Mouse (Mus musculus) CH12.LX (cell line): Measurements from ENCODE around the gene Ak4. TPM values are rescaled to one million over a fixed set of nuclear protein-coding genes. Genes with fewer than 3 reads are reported as not detected.

Experiments used
- DNase-seq: peaks from one replicate; pipeline ENCODE4 v3.0.0-alpha.2; 2013; ENCODE audit errors: extremely low read depth
- H3K27ac ChIP-seq: 2 replicates; pipeline ENCODE4 v1.5.1; 2012; ENCODE audit warnings: low read depth, mild to moderate bottlenecking, control low read depth, moderate library complexity; ENCODE audit not compliant: insufficient read depth
- H3K27me3 ChIP-seq: replicated peaks from 2 replicates; pipeline ENCODE3; 2012; ENCODE audit warnings: inconsistent platforms
- H3K36me3 ChIP-seq, 2 experiments: replicated peaks in 1 of 2; 2 replicates each; pipeline versions ENCODE3 to v1.6.1; 2012; ENCODE audit warnings: inconsistent platforms in 1 of 2, low read length in 1 of 2, mild to moderate bottlenecking in 1 of 2, mixed read lengths in 1 of 2, moderate library complexity in 1 of 2; ENCODE audit not compliant: control insufficient read depth in 1 of 2, insufficient read depth in 1 of 2
- H3K4me1 ChIP-seq, 2 experiments: 2 replicates each; pipeline ENCODE4 v1.6.1; 2012; ENCODE audit warnings: inconsistent platforms in 1 of 2, moderate library complexity in 1 of 2; ENCODE audit not compliant: insufficient read depth in 2 of 2, control insufficient read depth in 1 of 2
- H3K4me2 ChIP-seq: 2 replicates; pipeline ENCODE4 v1.6.1; 2012; ENCODE audit warnings: low read depth, mild to moderate bottlenecking, control low read depth; ENCODE audit not compliant: poor library complexity, insufficient read depth, severe bottlenecking
- H3K4me3 ChIP-seq, 3 experiments: fragments of 150-350 bp in 1 of 3; sonication (generic) in 1 of 3; replicated peaks in 1 of 3; 2 replicates each; pipeline versions ENCODE3 to v1.5.1; 2011 to 2012; ENCODE audit warnings: low read depth in 2 of 3, low read length in 2 of 3, mild to moderate bottlenecking in 2 of 3, moderate library complexity in 2 of 3, control low read depth in 1 of 3, improper control_type of control experiment in 1 of 3, inconsistent platforms in 1 of 3, mixed read lengths in 1 of 3; ENCODE audit not compliant: poor library complexity in 1 of 3
- H3K79me2 ChIP-seq: replicated peaks from 2 replicates; pipeline ENCODE4 v1.6.1; 2012; ENCODE audit warnings: mild to moderate bottlenecking, moderate library complexity; ENCODE audit not compliant: control insufficient read depth, poor library complexity, insufficient read depth, severe bottlenecking; ENCODE audit errors: extremely low read depth
- H3K9ac ChIP-seq: 2 replicates; pipeline ENCODE4 v1.6.1; 2012; ENCODE audit warnings: low read depth, mild to moderate bottlenecking, control low read depth, moderate library complexity; ENCODE audit not compliant: insufficient read depth
- H3K9me3 ChIP-seq: replicated peaks from 2 replicates; pipeline ENCODE3; 2012; ENCODE audit warnings: low read length, inconsistent platforms, mixed read lengths
- BHLHE40 ChIP-seq: IDR thresholded peaks from 2 replicates; pipeline ENCODE4 v1.6.1; 2011; ENCODE audit warnings: mild to moderate bottlenecking, low read depth, low read length, improper control_type of control experiment
- CHD2 ChIP-seq: IDR thresholded peaks from 2 replicates; pipeline ENCODE4 v1.6.1; 2011; ENCODE audit warnings: low read length, improper control_type of control experiment
- EP300 ChIP-seq: IDR thresholded peaks from 2 replicates; pipeline ENCODE4 v1.6.1; 2011; ENCODE audit warnings: low read length, improper control_type of control experiment
- GABPA ChIP-seq: IDR thresholded peaks from 2 replicates; pipeline ENCODE4 v1.6.1; 2012; ENCODE audit warnings: low read depth, low read length, improper control_type of control experiment, inconsistent platforms; ENCODE audit not compliant: insufficient replicate concordance
- HCFC1 ChIP-seq: IDR thresholded peaks from 2 replicates; pipeline ENCODE4 v1.6.1; 2012; ENCODE audit warnings: low read depth, mild to moderate bottlenecking, inconsistent platforms, low read length, improper control_type of control experiment
- IRF4 ChIP-seq: IDR thresholded peaks from 2 replicates; pipeline ENCODE4 v1.6.1; 2014; ENCODE audit warnings: low read depth, mild to moderate bottlenecking, inconsistent platforms, low read length, improper control_type of control experiment
- MAFK ChIP-seq: IDR thresholded peaks from 2 replicates; pipeline ENCODE4 v1.6.1; 2011; ENCODE audit warnings: low read length, improper control_type of control experiment; ENCODE audit not compliant: insufficient replicate concordance
- MAZ ChIP-seq: IDR thresholded peaks from 2 replicates; pipeline ENCODE4 v1.6.1; 2012; ENCODE audit warnings: low read depth, mild to moderate bottlenecking, inconsistent platforms, low read length, improper control_type of control experiment, moderate library complexity
- MEF2A ChIP-seq: IDR thresholded peaks from 2 replicates; pipeline ENCODE4 v1.6.1; 2014; ENCODE audit warnings: low read depth, mild to moderate bottlenecking, inconsistent platforms, low read length, improper control_type of control experiment, borderline replicate concordance
- MXI1 ChIP-seq: IDR thresholded peaks from 2 replicates; pipeline ENCODE4 v1.6.1; 2011; ENCODE audit warnings: mild to moderate bottlenecking, low read depth, low read length, improper control_type of control experiment
- MYC ChIP-seq: IDR thresholded peaks from 2 replicates; pipeline ENCODE4 v1.6.1; 2011; ENCODE audit warnings: low read depth, mild to moderate bottlenecking, improper control_type of control experiment, low read length
- POLR2A ChIP-seq: IDR thresholded peaks from 2 replicates; pipeline ENCODE4 v1.6.1; 2011; ENCODE audit warnings: low read depth, mild to moderate bottlenecking, improper control_type of control experiment, low read length
- RCOR1 ChIP-seq: conservative IDR thresholded peaks from 2 replicates; pipeline ENCODE4 v1.6.1; 2012; ENCODE audit warnings: low read depth, mild to moderate bottlenecking, inconsistent platforms, low read length, improper control_type of control experiment
- TBP ChIP-seq: conservative IDR thresholded peaks from 2 replicates; pipeline ENCODE4 v1.6.1; 2011; ENCODE audit warnings: low read depth, low read length, improper control_type of control experiment
- TCF12 ChIP-seq: IDR thresholded peaks from 2 replicates; pipeline ENCODE4 v1.6.1; 2014; ENCODE audit warnings: low read depth, mild to moderate bottlenecking, inconsistent platforms, low read length, improper control_type of control experiment
- UBTF ChIP-seq: IDR thresholded peaks from 2 replicates; pipeline ENCODE4 v1.6.1; 2012; ENCODE audit warnings: low read depth, mild to moderate bottlenecking, inconsistent platforms, low read length, improper control_type of control experiment, moderate library complexity
- ZC3H11A ChIP-seq: IDR thresholded peaks from 2 replicates; pipeline ENCODE4 v1.6.1; 2012; ENCODE audit warnings: low read depth, mild to moderate bottlenecking, inconsistent platforms, low read length, improper control_type of control experiment
- ZKSCAN1 ChIP-seq: IDR thresholded peaks from 2 replicates; pipeline ENCODE4 v1.6.1; 2012; ENCODE audit warnings: low read depth, inconsistent platforms, low read length, improper control_type of control experiment, borderline replicate concordance
- ZMIZ1 ChIP-seq: IDR thresholded peaks from 2 replicates; pipeline ENCODE4 v1.6.1; 2012; ENCODE audit warnings: low read depth, mild to moderate bottlenecking, inconsistent platforms, low read length, improper control_type of control experiment
- dilution Hi-C: fragments of 300-500 bp; cut with MboI; formaldehyde crosslinking; loops from 2 replicates; pipeline ENCODE4 v1.14.3; 2020; ENCODE audit warnings: low sequenced_read_pairs; ENCODE audit not compliant: extremely low pct_unique_long_range_greater_than_20kb, extremely low pct_ligation_motif_present
- in situ Hi-C: fragments of 300-500 bp; cut with MboI; formaldehyde crosslinking; loops from 3 replicates; pipeline ENCODE4 v1.14.3; 2019; ENCODE audit warnings: low sequenced_read_pairs, low pct_ligation_motif_present, low pct_unique_long_range_greater_than_20kb, mixed read lengths
- polyA plus RNA-seq: library from polyadenylated mRNA; unstranded; fragments of >175 nt; gene quantifications from 2 replicates; pipeline ENCODE4 v1.2.1, GENCODE M21; 2012; ENCODE audit warnings: low read depth; ENCODE audit not compliant: insufficient read length
- total RNA-seq, 2 experiments: library from RNA; depleted of rRNA; stranded (reverse); fragments of 300-350 nt in 1 of 2; fragments of >200 nt in 1 of 2; gene quantifications; 2 replicates each; pipeline ENCODE4 v1.2.3; 2012 to 2014

Ak4 gene
- total and polyA plus RNA-seq, 3 experiments = 11.8 to 49.4 (median 23.0) TPM

GRCm38 (mm10) chr4:101429073-101429472 lies 10.0 kb downstream of the Ak4 start:
- DNase-seq = no peak
- in situ Hi-C loops = no loop called here
- Histone ChIP-seq H3K27ac (no peak overlapping the region), H3K27me3 (no peaks in the 10 kb centered on the region), H3K36me3 (peaks cover 0 to 21% of the 10 kb centered on the region in 2 experiments), H3K79me2 (no peaks in the 10 kb centered on the region), H3K9me3 (no peaks in the 10 kb centered on the region), H3K4me1 (peaks cover 0 to 33% of the 10 kb centered on the region in 2 experiments; a peak in 2 of 4 replicates), H3K4me2 (no peak overlapping the region), H3K4me3 (no peak overlapping the region), H3K9ac (no peak overlapping the region)
- TF ChIP-seq MYC (no peak), IRF4 (no peak)
- dilution Hi-C loops = no loop called here

GRCm38 (mm10) chr4:101430000-101430399 lies 10.9 kb downstream of the Ak4 start:
- TF ChIP-seq TCF12 (no peak), MAFK (no peak), ZMIZ1 (no peak), TBP (no peak), ZKSCAN1 (no peak), MYC (no peak)
- Histone ChIP-seq H3K27me3 (no peaks in the 10 kb centered on the region), H3K9ac (no peak overlapping the region), H3K36me3 (peaks cover 0 to 23% of the 10 kb centered on the region in 2 experiments), H3K9me3 (no peaks in the 10 kb centered on the region), H3K4me2 (no peak overlapping the region), H3K4me3 (no peak overlapping the region), H3K4me1 (peaks cover 0 to 27% of the 10 kb centered on the region in 2 experiments; a peak in 2 of 4 replicates), H3K27ac (no peak overlapping the region), H3K79me2 (no peaks in the 10 kb centered on the region)
- DNase-seq = no peak
- in situ Hi-C loops (no loop called here), dilution Hi-C loops (no loop called here)

GRCm38 (mm10) chr4:101436761-101437512 lies 17.9 kb downstream of the Ak4 start:
- no peaks in the 10 kb centered on the region for H3K9me3 ChIP-seq
- no peak for DNase-seq
- H3K79me2 ChIP-seq = no peaks in the 10 kb centered on the region
- no peak overlapping the region for H3K27ac ChIP-seq
- no peak overlapping the region for H3K4me2 ChIP-seq
- dilution Hi-C loops (no loop called here), in situ Hi-C loops (no loop called here)
- H3K27me3 ChIP-seq = no peaks in the 10 kb centered on the region
- peaks cover 0 to 3% of the 10 kb centered on the region in 2 experiments; a peak in 1 of 4 replicates for H3K4me1 ChIP-seq
- H3K4me3 ChIP-seq = no peak overlapping the region
- H3K36me3 ChIP-seq = peaks cover 0 to 16% of the 10 kb centered on the region in 2 experiments
- TF ChIP-seq MAFK = no peak
- TF ChIP-seq GABPA = no peak
- TF ChIP-seq MAZ = no peak
- TF ChIP-seq POLR2A = no peak
- TF ChIP-seq BHLHE40 = no peak
- no peak for TF ChIP-seq HCFC1
- no peak for TF ChIP-seq MXI1
- TF ChIP-seq MEF2A = no peak
- no peak for TF ChIP-seq ZC3H11A
- no peak for TF ChIP-seq EP300
- no peak for TF ChIP-seq RCOR1
- no peak for TF ChIP-seq UBTF
- TF ChIP-seq CHD2 = no peak
- no peak for TF ChIP-seq TCF12
- H3K9ac ChIP-seq = no peak overlapping the region
